Comparison of ENCODE assay signal across 16 mouse cellular contexts in the genomic region with DNA sequence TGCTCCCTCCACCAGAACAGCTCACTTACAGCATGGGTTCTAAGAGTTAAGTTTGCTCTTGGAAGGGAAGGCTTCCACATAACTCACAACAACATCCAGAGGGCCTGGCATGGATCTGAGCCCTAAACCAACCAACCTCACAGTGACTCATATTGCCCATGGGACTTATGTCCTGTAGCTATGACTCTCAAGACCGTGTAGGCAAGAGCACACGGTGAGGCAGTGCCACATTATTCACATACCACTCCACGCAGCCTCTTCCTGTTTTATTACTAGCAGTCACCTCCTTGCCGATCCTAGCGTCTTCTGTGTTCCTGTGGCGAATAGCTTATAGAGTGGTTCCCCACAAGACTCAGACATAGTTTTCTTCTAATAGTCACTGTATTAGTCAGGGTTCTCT. TPM values are rescaled to one million over a fixed set of nuclear protein-coding genes. Genes with fewer than 3 reads are reported as not detected.
DNase-seq lines count a peak whose midpoint lies in the region; ATAC-seq and TF ChIP-seq lines count a peak whose summit lies in the region.
"Had no signal": no experiment of that assay in that cellular context is flagged by ENCODE, and none has a peak within 500 bp of the region (broad histone marks: within the 10 kb centered on the region; RNA-seq: fewer than 3 reads in every experiment).

No protein-coding gene starts in this region.

- H3K27me3 ChIP-seq in lung, embryonic 16.5 days (ENCODE audit: control insufficient read depth, insufficient read depth, low read depth, low read length) = no peaks in the 10 kb centered on the region
- H3K27me3 ChIP-seq in limb, embryonic 15.5 days = no peaks in the 10 kb centered on the region
- no peaks in the 10 kb centered on the region for H3K27me3 ChIP-seq in liver, postnatal 0 days (ENCODE audit: insufficient read depth, low read length)

- no peak for TF ChIP-seq CTCF in gastrocnemius, adult 2 months (IDR thresholded peaks at IDR 0.05)
- TF ChIP-seq CTCF in embryonic fibroblast, embryonic 13.5 days (IDR thresholded peaks at IDR 0.05; ENCODE audit: borderline replicate concordance, insufficient read depth, low read length) = no peak
- no peak for TF ChIP-seq CTCF in liver, postnatal 0 days (IDR thresholded peaks at IDR 0.05; ENCODE audit: low read depth)

- H3K36me3 ChIP-seq in lung, embryonic 16.5 days (ENCODE audit: control insufficient read depth, insufficient read depth, low read length) = no peaks in the 10 kb centered on the region
- no peaks in the 10 kb centered on the region for H3K36me3 ChIP-seq in limb, embryonic 15.5 days
- no peaks in the 10 kb centered on the region for H3K36me3 ChIP-seq in liver, postnatal 0 days (replicated peaks; ENCODE audit: insufficient read depth, low read length)

- no peak overlapping the region for H3K4me3 ChIP-seq in gastrocnemius, adult 2 months
- H3K4me3 ChIP-seq in lung, embryonic 16.5 days (ENCODE audit: low read length) = no peak overlapping the region
- H3K4me3 ChIP-seq in embryonic fibroblast, embryonic 13.5 days (ENCODE audit: insufficient read depth, low read length) = no peak overlapping the region
- no peak overlapping the region for H3K4me3 ChIP-seq in limb, embryonic 15.5 days
- H3K4me3 ChIP-seq in liver, postnatal 0 days (ENCODE audit: low read depth, low read length) = no peak overlapping the region

- WGBS in lung, embryonic 16.5 days = 40% methylated on average over 6 of the region's 6 CpGs
- 31% methylated on average over 6 of the region's 6 CpGs for WGBS in limb, embryonic 15.5 days
- 48% methylated on average over 6 of the region's 6 CpGs for WGBS in liver, postnatal 0 days (ENCODE audit: insufficient replicate concordance)

- no peak overlapping the region for H3K4me2 ChIP-seq in lung, embryonic 16.5 days (ENCODE audit: low read depth, low read length)
- H3K4me2 ChIP-seq in limb, embryonic 15.5 days = no peak overlapping the region
- no peak overlapping the region for H3K4me2 ChIP-seq in liver, postnatal 0 days (ENCODE audit: low read depth, low read length)

- H3K9me3 ChIP-seq in lung, embryonic 16.5 days (ENCODE audit: control insufficient read depth, low read length) = no peaks in the 10 kb centered on the region
- no peaks in the 10 kb centered on the region for H3K9me3 ChIP-seq in limb, embryonic 15.5 days
- no peaks in the 10 kb centered on the region for H3K9me3 ChIP-seq in liver, postnatal 0 days (ENCODE audit: low read length)

- TF ChIP-seq EP300 in liver, postnatal 0 days (IDR thresholded peaks at IDR 0.05; ENCODE audit: low read depth) = no peak

- no peak for DNase-seq in gastrocnemius, adult 2 months
- no peak for DNase-seq in gastrocnemius, postnatal 25 days
- DNase-seq in lung, adult 18-20 months = no peak
- no peak for DNase-seq in left cerebral cortex, postnatal 4 days
- no peak for DNase-seq in liver, postnatal 0 days
- DNase-seq: cerebellum, postnatal 10 days; embryo, embryonic 11 days; heart, adult 18-20 months; kidney, adult 9 months; kidney, postnatal 4 days; lung, adult 2 months; right cerebral cortex, adult 18-20 months; thymus, adult 18-20 months had no signal

- peak; percentile 32; the same call in 1 of the 2 replicates for ATAC-seq in lung, embryonic 16.5 days (ENCODE audit: low read depth)
- ATAC-seq in limb, embryonic 15.5 days (ENCODE audit: insufficient number of reproducible peaks, low FRiP score, low TSS enrichment, low read depth) = no peak
- no peak for ATAC-seq in liver, postnatal 0 days

- no peak overlapping the region for H3K9ac ChIP-seq in lung, embryonic 16.5 days (ENCODE audit: low read length)
- no peak overlapping the region for H3K9ac ChIP-seq in limb, embryonic 15.5 days
- no peak overlapping the region for H3K9ac ChIP-seq in liver, postnatal 0 days (replicated peaks)

- peak overlapping the region; percentile 75 for H3K27ac ChIP-seq in gastrocnemius, adult 2 months
- H3K27ac ChIP-seq in lung, embryonic 16.5 days (ENCODE audit: low read length) = no peak overlapping the region
- peak overlapping the region; percentile 80 for H3K27ac ChIP-seq in embryonic fibroblast, embryonic 13.5 days (ENCODE audit: insufficient read depth, low read length)
- H3K27ac ChIP-seq in limb, embryonic 15.5 days = peak overlapping the region; percentile 91
- no peak overlapping the region for H3K27ac ChIP-seq in liver, postnatal 0 days (ENCODE audit: low read depth)

- no peak for TF ChIP-seq POLR2A in embryonic fibroblast, embryonic 13.5 days (IDR thresholded peaks at IDR 0.05; ENCODE audit: low read depth, low read length)

- intact Hi-C loops in gastrocnemius, adult 2 months (cut with DNase I) = no loop called here
- intact Hi-C loops in left cerebral cortex, postnatal 4 days (cut with DNase I) = no loop called here

- H3K4me1 ChIP-seq in lung, embryonic 16.5 days (replicated peaks; ENCODE audit: control insufficient read depth, insufficient read depth, low read length) = no peaks in the 10 kb centered on the region; the same call in 1 of the 2 replicates
- H3K4me1 ChIP-seq in embryonic fibroblast, embryonic 13.5 days (ENCODE audit: control insufficient read depth, insufficient read depth, low read length) = peaks cover 12% of the 10 kb centered on the region
- H3K4me1 ChIP-seq in limb, embryonic 15.5 days = peaks cover 30% of the 10 kb centered on the region
- H3K4me1 ChIP-seq in liver, postnatal 0 days (ENCODE audit: insufficient read depth) = no peaks in the 10 kb centered on the region

RNA-seq across cellular contexts. Expression of a gene that starts 26.7 kb away (rescaled TPM):
- not detected for total RNA-seq in gastrocnemius, adult 2 months (2021)
- not detected for total RNA-seq in gastrocnemius, postnatal 25 days (2021)
- 0.77 and 0.88 TPM in 2 replicates for polyA plus RNA-seq in lung, embryonic 16.5 days (2015; fragmentation: Nextera tagmentation; extraction: Ambion mirVana)
- polyA plus RNA-seq in embryonic fibroblast, embryonic 13.5 days (2011; ENCODE audit: insufficient read length, low read depth, missing spikeins) = 0.08 and 0.32 TPM in 2 replicates
- 0.31 and 0.36 TPM in 2 replicates for polyA plus RNA-seq in limb, embryonic 15.5 days (2015; fragmentation: Nextera tagmentation; extraction: Ambion mirVana)
- 1 to 10 TPM; 3.9 to 4.6 TPM for total RNA-seq in left cerebral cortex, postnatal 4 days (2021)
- 0.16 and 0.19 TPM in 2 replicates for polyA plus RNA-seq in liver, postnatal 0 days (2015; fragmentation: Nextera tagmentation; extraction: Ambion mirVana)

RNA-seq across cellular contexts. Expression of a gene that starts 45.7 kb away (rescaled TPM):
- total RNA-seq in gastrocnemius, adult 2 months (2021) = 10 to 100 TPM; 20.1 to 22.4 TPM
- 10 to 100 TPM; 14.4 to 16.9 TPM for total RNA-seq in gastrocnemius, postnatal 25 days (2021)
- 31.1 and 33.4 TPM in 2 replicates for polyA plus RNA-seq in lung, embryonic 16.5 days (2015; fragmentation: Nextera tagmentation; extraction: Ambion mirVana)
- 23.0 and 36.1 TPM in 2 replicates for polyA plus RNA-seq in embryonic fibroblast, embryonic 13.5 days (2011; ENCODE audit: insufficient read length, low read depth, missing spikeins)
- polyA plus RNA-seq in limb, embryonic 15.5 days (2015; fragmentation: Nextera tagmentation; extraction: Ambion mirVana) = 26.2 and 30.8 TPM in 2 replicates
- 100 to 1,000 TPM; 228 to 247 TPM for total RNA-seq in left cerebral cortex, postnatal 4 days (2021)
- polyA plus RNA-seq in liver, postnatal 0 days (2015; fragmentation: Nextera tagmentation; extraction: Ambion mirVana) = 14.6 and 15.7 TPM in 2 replicates

Comparison
In these comparisons a context has a peak if more than half of its experiments do, and no peak if none do; other contexts are left out.
1. H3K27ac ChIP-seq: peak in gastrocnemius, adult 2 months (single experiment), embryonic fibroblast, embryonic 13.5 days (single experiment) and limb, embryonic 15.5 days (single experiment); none in lung, embryonic 16.5 days (single experiment) and liver, postnatal 0 days (single experiment).